Mouse (Mus musculus) myocyte (in vitro differentiated cells): Measurements from ENCODE around the gene Ank2. TPM values are rescaled to one million over a fixed set of nuclear protein-coding genes. Genes with fewer than 3 reads are reported as not detected.

ENCODE experiments used
- H3K27me3 ChIP-seq: one replicate; pipeline ENCODE4 v1.6.1; 2011; ENCODE audit not compliant: control insufficient read depth, insufficient read depth, insufficient read length
- H3K36me3 ChIP-seq: one replicate; pipeline ENCODE4 v1.6.1; 2011; ENCODE audit not compliant: control insufficient read depth, insufficient read depth
- H3K4me2 ChIP-seq: one replicate; pipeline ENCODE4 v1.6.1; 2011; ENCODE audit warnings: low read depth, control low read depth
- H3K4me3 ChIP-seq: one replicate; pipeline ENCODE4 v1.5.1; 2011; ENCODE audit warnings: mild to moderate bottlenecking, control low read depth, moderate library complexity
- H3K79me2 ChIP-seq: one replicate; pipeline ENCODE4 v1.6.1; 2011; ENCODE audit not compliant: control insufficient read depth, insufficient read depth
- H3ac ChIP-seq: one replicate; pipeline ENCODE4 v1.6.1; 2011; ENCODE audit not compliant: control insufficient read depth, insufficient read length
- CEBPB ChIP-seq: IDR thresholded peaks from 2 replicates; pipeline ENCODE4 v1.6.1; 2011; ENCODE audit warnings: mild to moderate bottlenecking, moderate library complexity; ENCODE audit not compliant: poor library complexity, insufficient read depth, severe bottlenecking
- E2F4 ChIP-seq: IDR thresholded peaks from one replicate; pipeline ENCODE4 v1.6.1; 2011; ENCODE audit warnings: mild to moderate bottlenecking, control low read depth, moderate library complexity; ENCODE audit not compliant: insufficient read depth
- MAX ChIP-seq: IDR thresholded peaks from one replicate; pipeline ENCODE4 v1.6.1; 2011; ENCODE audit warnings: low read depth, mild to moderate bottlenecking, control low read depth
- MYOD1 ChIP-seq, 3 experiments: IDR thresholded peaks; one replicate each; pipeline ENCODE4 v1.6.1; 2011; ENCODE audit warnings: control low read depth in 2 of 3, low read depth in 2 of 3, mild to moderate bottlenecking in 2 of 3, moderate library complexity in 1 of 3; ENCODE audit not compliant: insufficient read length in 2 of 3, control insufficient read depth in 1 of 3
- MYOG ChIP-seq, 3 experiments: IDR thresholded peaks; one replicate each; pipeline ENCODE4 v1.6.1; 2011; ENCODE audit warnings: control low read depth in 2 of 3, low read depth in 2 of 3, mild to moderate bottlenecking in 2 of 3; ENCODE audit not compliant: insufficient read length in 2 of 3, control insufficient read depth in 1 of 3, insufficient read depth in 1 of 3
- POLR2A ChIP-seq: IDR thresholded peaks from one replicate; pipeline ENCODE4 v1.6.1; 2011; ENCODE audit warnings: low read depth, mild to moderate bottlenecking, control low read depth, moderate library complexity; ENCODE audit not compliant: insufficient read length
- POLR2AphosphoS2 ChIP-seq: IDR thresholded peaks from one replicate; pipeline ENCODE4 v1.6.1; 2011; ENCODE audit warnings: low read depth, control low read depth; ENCODE audit not compliant: insufficient read length
- REST ChIP-seq: IDR thresholded peaks from one replicate; pipeline ENCODE4 v1.6.1; 2011; ENCODE audit warnings: mild to moderate bottlenecking, control low read depth, moderate library complexity; ENCODE audit not compliant: insufficient read depth, insufficient read length
- SRF ChIP-seq: IDR thresholded peaks from one replicate; pipeline ENCODE4 v1.6.1; 2011; ENCODE audit warnings: low read depth; ENCODE audit not compliant: control insufficient read depth, insufficient read length
- TCF12 ChIP-seq: IDR thresholded peaks from one replicate; pipeline ENCODE4 v1.6.1; 2011; ENCODE audit warnings: mild to moderate bottlenecking, control low read depth; ENCODE audit not compliant: poor library complexity, insufficient read depth, severe bottlenecking
- TCF3 ChIP-seq: IDR thresholded peaks from one replicate; pipeline ENCODE4 v1.6.1; 2011; ENCODE audit warnings: low read depth, control low read depth; ENCODE audit not compliant: insufficient read length
- USF1 ChIP-seq: IDR thresholded peaks from one replicate; pipeline ENCODE4 v1.6.1; 2011; ENCODE audit warnings: low read depth, mild to moderate bottlenecking, control low read depth, moderate library complexity
- polyA plus RNA-seq: library from polyadenylated mRNA; unstranded; fragments of >200 nt; fragmentation: generic; extraction: Trizol; gene quantifications from one replicate; pipeline ENCODE4 v1.2.1, GENCODE M21; 2012; ENCODE audit warnings: missing spikeins

Ank2 gene
- polyA plus RNA-seq, 1 experiment = 20.2 TPM

DNA sequence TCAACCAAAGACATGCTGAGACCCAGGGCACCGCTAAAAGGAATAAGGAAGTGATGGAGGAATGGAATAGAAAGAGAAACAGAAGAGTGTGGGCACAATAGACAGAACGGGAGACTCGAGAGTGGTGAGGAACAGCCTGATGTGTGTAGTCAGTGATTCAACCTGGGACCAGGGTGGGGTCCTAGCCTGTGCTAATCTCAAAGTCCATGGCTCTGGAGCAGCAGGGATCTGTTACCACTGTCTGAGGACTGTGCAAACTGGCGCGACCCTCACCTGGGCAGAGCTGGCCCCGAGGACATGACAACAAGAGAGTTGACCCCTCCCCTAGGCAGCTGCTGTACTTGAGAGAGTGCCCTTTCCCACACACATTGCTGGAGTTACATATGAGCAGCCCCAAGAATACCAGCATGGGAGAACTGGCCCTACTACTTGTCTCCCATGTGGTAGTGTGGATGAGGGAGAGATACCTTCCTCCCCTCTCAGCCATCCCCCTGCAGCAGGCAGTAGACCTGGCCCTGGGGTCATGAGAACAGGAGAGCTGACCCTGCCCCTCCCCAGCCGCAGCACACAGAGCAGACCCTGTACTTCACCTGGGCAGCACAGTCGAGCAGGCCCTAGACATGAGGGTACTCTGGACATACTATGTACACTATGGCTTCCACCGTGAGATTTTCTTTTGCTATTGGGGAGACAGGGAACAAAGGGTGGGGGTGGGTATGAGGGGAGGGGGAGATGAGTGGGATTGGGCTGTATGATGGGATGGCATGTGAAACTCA lies 493.1 kb downstream of the Ank2 start:
- Histone ChIP-seq H3ac (no peak overlapping the region), H3K36me3 (no peaks in the 10 kb centered on the region)
- TF ChIP-seq SRF = no peak
- TF ChIP-seq TCF12 = no peak
- TF ChIP-seq CEBPB = no peak
- TF ChIP-seq REST = no peak
- TF ChIP-seq MYOD1 (IDR thresholded peaks at IDR 0.05; ENCODE audit: control insufficient read depth in 1 of 3, insufficient read length in 2 of 3, low read depth in 2 of 3) = no peak
- TF ChIP-seq E2F4 = no peak
- no peak for TF ChIP-seq TCF3
- TF ChIP-seq USF1 = no peak
- TF ChIP-seq POLR2A = no peak
- TF ChIP-seq MYOG (IDR thresholded peaks at IDR 0.05; ENCODE audit: control insufficient read depth in 1 of 3, insufficient read depth in 1 of 3, insufficient read length in 2 of 3, low read depth in 2 of 3) = no peak
- TF ChIP-seq POLR2AphosphoS2 = no peak
- no peak for TF ChIP-seq MAX

GRCm38 (mm10) chr3:127004860-127005633 lies 494.1 kb downstream of the Ank2 start:
- Histone ChIP-seq H3K4me3 (no peak overlapping the region), H3K36me3 (no peaks in the 10 kb centered on the region), H3ac (no peak overlapping the region), H3K79me2 (no peaks in the 10 kb centered on the region), H3K4me2 (no peak overlapping the region), H3K27me3 (no peaks in the 10 kb centered on the region)
- TF ChIP-seq USF1 = no peak
- TF ChIP-seq SRF = no peak
- TF ChIP-seq POLR2A = no peak
- no peak for TF ChIP-seq MAX
- TF ChIP-seq MYOG (IDR thresholded peaks at IDR 0.05; ENCODE audit: control insufficient read depth in 1 of 3, insufficient read depth in 1 of 3, insufficient read length in 2 of 3, low read depth in 2 of 3) = no peak
- TF ChIP-seq REST = no peak
- TF ChIP-seq CEBPB = no peak
- no peak for TF ChIP-seq POLR2AphosphoS2
- TF ChIP-seq MYOD1 (IDR thresholded peaks at IDR 0.05; ENCODE audit: control insufficient read depth in 1 of 3, insufficient read length in 2 of 3, low read depth in 2 of 3) = no peak
- no peak for TF ChIP-seq TCF3
- TF ChIP-seq TCF12 = no peak
- no peak for TF ChIP-seq E2F4

More for the DNA sequence above, 493.1 kb downstream of the Ank2 start:
- H3K27me3 ChIP-seq = no peaks in the 10 kb centered on the region
- no peak overlapping the region for H3K4me2 ChIP-seq
- H3K79me2 ChIP-seq = no peaks in the 10 kb centered on the region
- H3K4me3 ChIP-seq = no peak overlapping the region

DNA sequence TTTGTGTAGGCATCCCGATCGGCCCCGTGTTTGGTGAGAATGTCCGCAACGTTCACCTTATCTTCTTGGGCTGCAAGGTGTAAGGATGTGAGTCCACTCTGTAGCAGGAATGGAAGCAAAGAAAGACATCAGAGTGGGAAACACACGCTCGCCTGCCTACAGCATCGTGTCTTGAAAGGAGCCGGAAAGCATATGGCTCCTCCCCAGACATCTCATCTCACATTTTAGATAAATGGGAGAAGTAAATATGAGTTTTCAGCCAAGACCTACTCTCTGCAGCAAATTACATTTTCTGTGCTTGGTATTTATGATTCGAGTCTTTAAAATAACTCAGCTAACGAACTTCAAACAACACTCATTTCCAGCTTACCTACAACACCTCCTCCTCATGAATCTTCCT lies 495.2 kb downstream of the Ank2 start:
- Histone ChIP-seq H3K4me2 (no peak overlapping the region), H3K4me3 (no peak overlapping the region), H3K27me3 (no peaks in the 10 kb centered on the region), H3ac (no peak overlapping the region), H3K36me3 (no peaks in the 10 kb centered on the region), H3K79me2 (no peaks in the 10 kb centered on the region)
- TF ChIP-seq SRF (no peak), REST (no peak), MAX (no peak), CEBPB (no peak), MYOD1 (IDR thresholded peaks at IDR 0.05; ENCODE audit: control insufficient read depth in 1 of 3, insufficient read length in 2 of 3, low read depth in 2 of 3) (no peak), MYOG (IDR thresholded peaks at IDR 0.05; ENCODE audit: control insufficient read depth in 1 of 3, insufficient read depth in 1 of 3, insufficient read length in 2 of 3, low read depth in 2 of 3) (no peak), TCF3 (no peak), E2F4 (no peak)

- no peak overlapping the region for H3K4me3 ChIP-seq
- no peak for TF ChIP-seq MAX
- TF ChIP-seq TCF3 = no peak
- no peak for TF ChIP-seq SRF
- no peak for TF ChIP-seq E2F4
- no peak for TF ChIP-seq MYOG (IDR thresholded peaks at IDR 0.05; ENCODE audit: control insufficient read depth in 1 of 3, insufficient read depth in 1 of 3, insufficient read length in 2 of 3, low read depth in 2 of 3)
- TF ChIP-seq REST = no peak
- no peak for TF ChIP-seq TCF12
These were observed 500.4 kb downstream of the Ank2 start for GRCm38 (mm10) chr3:126998742-126999112.

More at GRCm38 (mm10) chr3:126998742-126999112, 500.4 kb downstream of the Ank2 start:
- no peaks in the 10 kb centered on the region for H3K27me3 ChIP-seq
- no peaks in the 10 kb centered on the region for H3K36me3 ChIP-seq
- H3K4me2 ChIP-seq = no peak overlapping the region
- no peak overlapping the region for H3ac ChIP-seq
- no peaks in the 10 kb centered on the region for H3K79me2 ChIP-seq
